Mouse (Mus musculus) ES-E14 (cell line): ENCODE results near the gene Clca4a. TPM values are rescaled to one million over a fixed set of nuclear protein-coding genes. Genes with fewer than 3 reads are reported as not detected.

Experiments
- DNase-seq: peaks from one replicate; pipeline ENCODE4 v3.0.0-alpha.2; 2013; ENCODE audit warnings: low read depth, low spot score
- H3K27ac ChIP-seq: 2 replicates; pipeline ENCODE4 v1.5.1; 2012; ENCODE audit warnings: low read depth, mild to moderate bottlenecking, low read length, moderate library complexity, mixed read lengths; ENCODE audit not compliant: poor library complexity, insufficient read depth, severe bottlenecking
- H3K36me3 ChIP-seq: 2 replicates; pipeline ENCODE4 v1.6.1; 2012; ENCODE audit warnings: mild to moderate bottlenecking, low read length, moderate library complexity, mixed read lengths; ENCODE audit not compliant: control insufficient read depth, poor library complexity, insufficient read depth, severe bottlenecking
- H3K4me1 ChIP-seq, 2 experiments: fragments of 150-350 bp in 1 of 2; sonication (generic) in 1 of 2; 2 replicates each; pipeline ENCODE4 v1.6.1; 2012; ENCODE audit warnings: low read length in 2 of 2, mild to moderate bottlenecking in 1 of 2, mixed read lengths in 1 of 2; ENCODE audit not compliant: control insufficient read depth in 2 of 2, insufficient read depth in 2 of 2, poor library complexity in 1 of 2
- H3K4me3 ChIP-seq, 2 experiments: fragments of 150-350 bp in 1 of 2; sonication (generic) in 1 of 2; 2 replicates each; pipeline ENCODE4 v1.5.1; 2012; ENCODE audit warnings: low read length in 2 of 2, low read depth in 1 of 2, mild to moderate bottlenecking in 1 of 2, mixed read lengths in 1 of 2; ENCODE audit not compliant: insufficient read depth in 1 of 2, poor library complexity in 1 of 2, severe bottlenecking in 1 of 2
- H3K9ac ChIP-seq: 2 replicates; pipeline ENCODE4 v1.6.1; 2012; ENCODE audit warnings: low read depth, mild to moderate bottlenecking, low read length, mixed read lengths; ENCODE audit not compliant: poor library complexity, insufficient read depth, severe bottlenecking
- H3K9me3 ChIP-seq: fragments of 150-350 bp; sonication (generic); 2 replicates; pipeline ENCODE4 v1.6.1; 2012; ENCODE audit warnings: low read depth, mild to moderate bottlenecking, low read length; ENCODE audit not compliant: control insufficient read depth, insufficient read depth
- CHD2 ChIP-seq: IDR thresholded peaks from 2 replicates; pipeline ENCODE4 v1.6.1; 2014; ENCODE audit warnings: mild to moderate bottlenecking, low read depth, low read length, inconsistent platforms
- HCFC1 ChIP-seq: IDR thresholded peaks from 2 replicates; pipeline ENCODE4 v1.6.1; 2012; ENCODE audit warnings: low read length, inconsistent platforms, borderline replicate concordance; ENCODE audit not compliant: insufficient read depth
- MAFK ChIP-seq: IDR thresholded peaks from 2 replicates; pipeline ENCODE4 v1.6.1; 2014; ENCODE audit warnings: mild to moderate bottlenecking, low read depth, low read length, inconsistent platforms; ENCODE audit not compliant: insufficient read depth
- ZC3H11A ChIP-seq: IDR thresholded peaks from 2 replicates; pipeline ENCODE4 v1.6.1; 2012; ENCODE audit warnings: low read depth, mild to moderate bottlenecking, inconsistent platforms, low read length, borderline replicate concordance
- ZNF384 ChIP-seq: IDR thresholded peaks from 2 replicates; pipeline ENCODE4 v1.6.1; 2012; ENCODE audit warnings: low read depth, low read length, inconsistent platforms
- in situ Hi-C, 2 experiments: fragments of 600-800 bp; cut with MboI; formaldehyde crosslinking; loops; one replicate each; pipeline ENCODE4 v1.15.1; 2025; ENCODE audit warnings: low sequenced_read_pairs in 2 of 2, inconsistent platforms in 1 of 2; ENCODE audit not compliant: unreplicated experiment in 2 of 2
- total RNA-seq: library from RNA; depleted of rRNA; stranded (reverse); fragments of 300-350 nt; gene quantifications from 2 replicates; pipeline ENCODE4 v1.2.3, GENCODE M21; 2012; rRNA removed

Clca4a gene
- total RNA-seq, 1 experiment: 0.22 TPM

DNA sequence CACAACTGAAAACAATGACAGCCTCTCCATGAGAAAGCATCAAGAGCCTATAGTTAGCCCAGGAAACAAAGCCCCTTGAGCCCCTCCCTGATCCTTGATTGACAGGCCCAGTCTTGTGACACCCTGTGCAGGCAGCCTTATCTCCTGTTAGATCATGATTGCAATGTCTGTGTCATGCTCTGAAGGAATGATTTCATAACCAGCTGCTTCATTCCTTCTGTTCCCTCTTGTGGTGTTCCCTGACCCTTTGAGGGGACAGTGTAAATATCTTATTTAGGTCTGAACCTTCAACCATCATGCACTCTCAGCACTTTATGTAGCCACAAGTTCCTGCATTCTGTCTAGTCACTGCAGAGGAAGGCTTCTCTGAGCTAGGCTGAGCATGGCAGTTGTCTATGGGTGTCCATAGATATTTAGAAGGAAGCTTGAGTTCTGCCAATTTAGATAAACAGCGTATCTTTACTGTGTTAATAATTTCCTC, 41.8 kb downstream of the Clca4a start:
- H3K4me1 ChIP-seq: no peaks in the 10 kb centered on the region
- H3K27ac ChIP-seq: no peak overlapping the region
- H3K4me3 ChIP-seq: no peak overlapping the region
- H3K36me3 ChIP-seq: no peaks in the 10 kb centered on the region
- in situ Hi-C loops: no loop called here
- peak; percentile 24 for DNase-seq
- TF ChIP-seq HCFC1 (no peak), ZC3H11A (no peak), MAFK (0 out of 2 replicates have a peak, but pooled peaks have one; percentile 6), ZNF384 (no peak)
- H3K9ac ChIP-seq: no peak overlapping the region
- H3K9me3 ChIP-seq: no peaks in the 10 kb centered on the region

DNA sequence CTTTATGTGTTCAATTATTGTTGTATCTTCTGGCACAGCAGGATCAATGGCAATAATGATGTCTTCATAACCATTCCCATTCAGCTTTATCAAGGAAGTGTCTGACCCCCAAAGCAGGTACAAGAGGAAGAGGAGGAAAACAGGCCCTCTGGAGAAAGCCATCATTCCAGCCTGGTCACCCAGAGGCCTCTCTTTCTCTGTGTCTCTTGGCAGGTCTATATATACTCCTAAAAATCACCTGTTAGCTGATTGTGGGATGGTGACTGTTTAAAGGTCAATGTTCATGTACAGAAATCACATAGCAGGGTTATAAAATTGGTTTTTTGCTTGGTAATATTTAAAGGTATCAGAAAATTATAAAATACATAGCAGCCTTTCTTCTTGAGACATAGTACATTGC, 42.5 kb downstream of the Clca4a start, which contains the start of gene Clca4b:
Gene Clca4b, minus strand, starts transcription at position 195 of the 400 bp plus-strand sequence.
- no peaks in the 10 kb centered on the region for H3K36me3 ChIP-seq
- no peaks in the 10 kb centered on the region for H3K9me3 ChIP-seq
- no peaks in the 10 kb centered on the region for H3K4me1 ChIP-seq
- TF ChIP-seq CHD2: no peak
- TF ChIP-seq HCFC1: no peak
- no peak for TF ChIP-seq ZC3H11A
- TF ChIP-seq MAFK: no peak
- no peak for TF ChIP-seq ZNF384
- no peak for DNase-seq
- in situ Hi-C loops: no loop called here
- no peak within 1 kb of the TSS for H3K27ac ChIP-seq
- no peak within 1 kb of the TSS for H3K9ac ChIP-seq
- no peak within 1 kb of the TSS for H3K4me3 ChIP-seq

DNA sequence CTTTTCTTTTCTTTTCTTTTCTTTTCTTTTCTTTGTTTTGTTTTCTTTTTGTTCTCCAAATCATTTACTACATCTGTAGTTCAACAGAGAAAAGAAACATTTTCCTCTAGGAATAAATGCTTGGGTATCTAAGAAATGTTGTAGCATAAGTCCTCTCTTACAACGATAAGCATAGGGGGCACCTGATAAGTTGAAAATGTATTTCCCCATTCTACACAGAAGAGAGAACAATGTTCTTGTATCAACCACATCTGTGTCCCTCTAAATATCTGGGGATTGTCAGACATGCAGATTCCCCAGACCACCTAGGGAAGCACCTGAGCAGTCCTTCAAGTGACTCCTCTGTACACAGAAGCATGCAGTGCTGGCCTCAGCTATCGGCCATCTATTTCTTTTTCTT, 60.8 kb downstream of the Clca4a start:
- Histone ChIP-seq H3K9me3 (no peaks in the 10 kb centered on the region), H3K4me3 (no peak overlapping the region), H3K9ac (no peak overlapping the region), H3K27ac (no peak overlapping the region), H3K4me1 (no peaks in the 10 kb centered on the region), H3K36me3 (no peaks in the 10 kb centered on the region)
- DNase-seq: no peak
- TF ChIP-seq MAFK: no peak
- in situ Hi-C loops: no loop called here

Other genes with a start within 250 kb of the Clca4a start
- gene Clca3a1, start 214.1 kb downstream of the Clca4a start, total RNA-seq: 0.21 and 0.45 TPM in 2 replicates
- 0.26 and 0.31 TPM in 2 replicates for gene Clca3a2, start 155.6 kb downstream of the Clca4a start, total RNA-seq
- gene Clca3b, start 125.7 kb downstream of the Clca4a start, total RNA-seq: 0.85 and 0.90 TPM in 2 replicates
- 0.21 and 0.22 TPM in 2 replicates for gene Clca4b, start 42.5 kb downstream of the Clca4a start, total RNA-seq
- 0.09 and 0.16 TPM in 2 replicates for gene Clca1, start 57.7 kb upstream of the Clca4a start, total RNA-seq
- gene Clca2, start 124.4 kb upstream of the Clca4a start, total RNA-seq: not detected in 2 replicates
- 12.6 and 15.6 TPM in 2 replicates for gene Odf2l, start 143.5 kb upstream of the Clca4a start, total RNA-seq